Mouse (Mus musculus): ENCODE data around the gene Zfp553. TPM values are rescaled to one million over a fixed set of nuclear protein-coding genes. Genes with fewer than 3 reads are reported as not detected.

The Zfp553 gene
- polyA plus RNA-seq (2012; ENCODE audit: low replicate concordance) = 19.8 and 21.6 TPM in 2 replicates

DNA sequence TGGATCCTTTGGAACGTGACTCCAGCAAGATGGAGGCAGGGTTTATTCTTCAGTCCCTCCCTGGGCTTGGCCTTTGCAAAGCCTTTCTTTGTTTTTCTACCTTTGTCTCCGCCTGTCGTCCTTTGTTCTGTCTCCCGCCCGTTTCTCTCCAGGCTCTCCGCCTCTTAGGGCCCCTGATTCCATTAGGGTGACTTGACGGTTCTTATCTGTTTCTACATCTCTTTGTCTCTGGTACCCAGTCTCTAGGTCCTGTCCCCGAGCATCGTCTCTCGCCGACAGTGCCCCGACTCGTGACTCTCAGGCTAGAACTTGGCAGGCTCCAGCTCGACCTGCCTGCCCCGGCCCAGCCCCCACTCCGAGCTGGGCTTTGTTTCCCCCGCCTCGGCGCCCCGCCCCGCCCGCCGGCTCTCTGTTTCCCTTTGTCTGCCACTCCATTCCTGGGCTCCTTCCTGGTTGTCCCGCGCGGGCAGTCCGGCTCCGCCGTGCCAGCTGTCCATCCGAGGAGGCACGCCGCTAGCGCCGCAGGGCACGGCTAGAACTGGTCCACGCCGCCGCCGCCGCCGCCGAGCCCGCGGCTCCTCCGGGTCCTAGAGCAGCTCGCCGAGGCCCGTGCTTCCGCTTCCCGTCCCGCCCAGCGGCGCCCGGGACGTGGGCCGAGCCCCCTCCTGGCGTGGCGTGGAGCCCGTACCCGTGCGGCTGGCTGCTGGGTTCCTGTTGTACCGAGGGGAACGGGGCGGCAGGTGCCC, at the start of gene Zfp553, which contains the start of gene Sept1:
Gene Zfp553, plus strand, starts transcription at position 440 of the 746 bp plus-strand sequence.
Gene Sept1, minus strand, starts transcription at position 509 of the 746 bp plus-strand sequence.

DNA sequence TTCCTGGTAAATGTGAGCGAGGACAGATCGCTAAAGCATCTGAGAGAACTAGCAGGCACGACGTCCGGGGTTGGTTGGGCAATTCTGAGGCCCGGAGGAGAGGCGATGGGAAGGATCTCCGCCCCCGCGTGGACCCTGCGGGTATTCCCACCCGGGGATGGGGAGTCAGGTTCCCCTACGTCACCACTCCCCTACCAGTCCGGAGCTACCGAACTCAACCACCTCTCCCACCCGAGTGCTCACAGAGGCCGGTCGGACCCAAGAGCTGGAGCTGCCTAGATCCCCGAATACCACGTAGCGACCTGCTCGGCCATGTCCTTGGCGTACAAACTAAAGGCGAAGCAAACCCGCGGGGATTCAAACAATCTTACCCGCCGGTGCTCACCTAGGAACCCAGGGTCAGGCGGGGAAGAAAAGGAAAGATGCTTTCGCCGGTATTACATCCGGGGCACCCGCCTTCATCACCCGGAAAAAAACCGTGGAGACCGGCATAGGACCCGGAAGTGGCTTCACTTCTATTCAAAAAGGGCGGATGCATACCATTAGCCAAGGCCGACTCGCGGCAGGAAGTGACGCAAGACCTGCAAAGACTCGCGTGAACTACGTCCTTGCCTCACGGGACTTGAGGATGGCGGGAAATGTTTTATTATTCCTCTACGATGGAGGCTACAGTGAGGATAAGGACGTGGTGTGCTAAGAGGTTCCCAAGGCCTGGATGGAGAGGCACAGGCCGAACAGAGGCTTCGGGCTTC, 37.1 kb upstream of the Zfp553 start, which contains the start of gene Cd2bp2:
Gene Cd2bp2, minus strand, starts transcription at position 507 of the 752 bp plus-strand sequence.

DNA sequence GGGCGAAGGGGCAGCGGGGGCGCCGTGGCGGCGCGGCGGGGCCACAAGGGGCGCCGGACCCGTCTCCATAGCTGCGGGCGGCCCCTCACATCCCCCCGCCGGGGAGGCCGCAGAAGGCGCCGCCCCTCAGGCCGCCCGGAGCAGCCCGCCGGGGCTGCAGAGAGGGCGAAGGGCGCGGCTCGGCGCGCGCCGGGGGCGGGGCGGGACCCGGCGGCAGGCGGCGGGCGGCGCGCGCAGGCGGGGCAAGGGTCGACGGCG, 24.6 kb upstream of the Zfp553 start, which contains the start of gene Tbc1d10b:
Gene Tbc1d10b, minus strand, starts transcription at position 174 of the 258 bp plus-strand sequence.

DNA sequence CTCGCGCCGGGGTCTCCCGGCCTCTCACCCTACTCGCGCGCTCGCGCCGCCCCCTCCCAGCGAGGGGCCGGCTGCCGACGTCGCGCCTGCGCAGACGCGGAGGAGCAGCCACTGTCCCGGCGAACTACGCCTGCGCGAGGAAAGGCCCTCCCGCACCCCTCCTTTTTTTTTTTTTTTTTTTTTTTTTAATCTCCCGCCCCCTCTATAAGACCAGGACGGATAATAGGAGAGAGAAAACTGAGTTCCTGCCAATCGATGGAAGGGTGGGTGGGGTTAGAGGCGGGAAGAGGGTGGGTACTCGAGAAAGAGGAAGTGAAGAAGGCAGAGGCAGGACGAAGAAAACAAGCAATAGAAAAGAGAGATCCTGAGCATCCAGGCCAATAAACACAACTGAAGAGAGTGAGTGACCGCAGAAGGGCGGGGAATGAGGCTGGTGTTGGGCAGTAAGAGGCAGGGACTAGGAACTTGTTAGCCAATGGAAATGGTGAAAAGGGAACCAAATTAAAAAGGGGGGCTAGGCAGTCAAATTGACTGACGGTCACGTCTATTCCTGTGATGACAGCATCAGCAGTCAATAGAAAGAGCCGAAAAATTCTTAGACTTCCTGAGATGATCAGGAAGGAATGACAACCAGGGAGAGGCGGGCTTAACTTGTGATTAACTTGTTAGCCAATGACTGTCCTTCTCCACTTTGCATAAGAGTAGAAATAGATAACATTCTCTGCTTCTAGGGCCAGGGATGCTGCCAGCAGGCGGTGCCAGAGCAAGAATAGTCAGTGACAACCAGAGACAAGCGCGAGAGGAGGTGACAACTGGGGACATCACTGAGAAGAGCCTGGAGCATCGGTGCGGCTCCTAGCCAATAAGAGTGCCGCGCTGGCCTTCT, 24.1 kb upstream of the Zfp553 start, which contains the start of gene Mylpf:
Gene Mylpf, plus strand, starts transcription at position 338 of the 886 bp plus-strand sequence.

DNA sequence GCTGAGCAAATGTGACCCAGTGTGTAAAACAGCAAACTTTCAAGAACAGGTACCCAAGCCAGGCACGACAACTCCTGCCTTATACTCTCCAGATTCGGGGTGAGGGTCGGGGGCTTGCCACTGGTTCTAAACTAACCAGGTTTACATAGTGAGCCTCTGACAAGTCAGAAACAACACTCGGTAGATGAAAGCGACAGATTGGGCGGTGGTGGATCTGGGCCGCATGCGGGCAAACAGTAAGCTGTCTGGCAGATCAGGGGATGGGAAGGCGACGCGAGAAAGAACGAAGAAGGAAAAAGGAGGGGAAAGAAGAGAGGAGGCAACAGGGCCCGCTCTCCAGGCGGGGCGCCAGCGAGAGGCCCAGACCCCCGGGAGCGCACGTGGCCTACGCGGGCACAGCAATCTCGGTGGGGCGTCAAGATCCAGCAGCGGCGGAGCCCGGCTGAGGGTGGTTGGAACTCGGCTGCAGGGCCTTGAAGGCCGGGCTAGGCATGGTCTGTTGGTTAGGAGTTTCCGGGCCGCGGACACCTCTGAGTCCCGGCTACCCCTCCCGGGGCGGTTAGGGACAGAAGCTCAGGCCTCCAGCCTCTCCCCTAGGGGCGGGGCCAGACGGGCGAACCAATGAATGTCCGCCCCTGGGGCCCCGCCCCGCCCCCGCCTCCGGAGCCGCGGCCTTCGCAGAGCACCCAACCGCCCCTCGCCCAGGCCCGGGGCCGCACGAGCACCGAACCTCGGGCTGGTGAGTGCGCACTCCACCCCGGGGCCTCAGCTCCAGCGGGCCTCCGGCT, 11.2 kb downstream of the Zfp553 start, which contains the start of gene Zfp771:
Gene Zfp771, plus strand, starts transcription at position 405 of the 788 bp plus-strand sequence.

DNA sequence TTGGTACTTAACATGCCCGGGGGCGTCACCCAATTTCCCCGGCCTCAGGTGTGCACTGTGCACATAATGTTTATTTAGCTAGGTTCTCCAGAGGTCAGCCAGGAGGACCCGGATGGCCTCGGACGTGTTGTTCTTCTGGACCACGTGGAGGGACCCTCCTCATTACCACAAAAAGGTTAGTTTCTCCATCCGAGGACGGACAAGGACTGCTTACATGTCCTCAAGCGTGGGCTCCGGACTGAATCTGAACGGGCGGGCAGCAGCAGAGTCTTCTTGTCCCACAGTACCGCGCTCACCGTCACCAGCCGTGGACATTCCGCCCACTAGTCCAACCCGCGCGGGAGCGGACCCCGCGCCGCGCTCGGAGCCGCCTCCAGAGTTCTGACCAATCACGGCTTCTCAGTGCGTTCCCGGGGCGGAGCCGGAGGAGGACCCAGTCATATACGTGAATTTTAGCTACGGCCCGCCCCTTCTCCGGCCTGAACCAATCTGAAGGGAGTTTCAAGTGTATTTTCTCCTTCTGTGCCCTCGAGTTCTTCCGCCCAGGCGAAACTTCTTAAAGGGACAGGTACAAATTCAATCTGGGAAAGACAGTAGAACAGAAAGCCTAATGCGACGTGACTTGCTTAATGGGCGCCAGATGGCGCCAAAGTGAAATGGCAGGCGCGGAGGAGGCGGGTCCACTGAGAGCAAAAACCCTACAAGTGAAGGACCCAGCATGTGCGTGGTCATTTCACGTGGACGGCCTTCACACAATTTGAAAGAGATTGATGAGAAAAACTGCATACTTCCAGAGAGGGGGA, 27.6 kb downstream of the Zfp553 start, which contains the start of gene Dctpp1:
Gene Dctpp1, minus strand, starts transcription at position 401 of the 803 bp plus-strand sequence.

DNA sequence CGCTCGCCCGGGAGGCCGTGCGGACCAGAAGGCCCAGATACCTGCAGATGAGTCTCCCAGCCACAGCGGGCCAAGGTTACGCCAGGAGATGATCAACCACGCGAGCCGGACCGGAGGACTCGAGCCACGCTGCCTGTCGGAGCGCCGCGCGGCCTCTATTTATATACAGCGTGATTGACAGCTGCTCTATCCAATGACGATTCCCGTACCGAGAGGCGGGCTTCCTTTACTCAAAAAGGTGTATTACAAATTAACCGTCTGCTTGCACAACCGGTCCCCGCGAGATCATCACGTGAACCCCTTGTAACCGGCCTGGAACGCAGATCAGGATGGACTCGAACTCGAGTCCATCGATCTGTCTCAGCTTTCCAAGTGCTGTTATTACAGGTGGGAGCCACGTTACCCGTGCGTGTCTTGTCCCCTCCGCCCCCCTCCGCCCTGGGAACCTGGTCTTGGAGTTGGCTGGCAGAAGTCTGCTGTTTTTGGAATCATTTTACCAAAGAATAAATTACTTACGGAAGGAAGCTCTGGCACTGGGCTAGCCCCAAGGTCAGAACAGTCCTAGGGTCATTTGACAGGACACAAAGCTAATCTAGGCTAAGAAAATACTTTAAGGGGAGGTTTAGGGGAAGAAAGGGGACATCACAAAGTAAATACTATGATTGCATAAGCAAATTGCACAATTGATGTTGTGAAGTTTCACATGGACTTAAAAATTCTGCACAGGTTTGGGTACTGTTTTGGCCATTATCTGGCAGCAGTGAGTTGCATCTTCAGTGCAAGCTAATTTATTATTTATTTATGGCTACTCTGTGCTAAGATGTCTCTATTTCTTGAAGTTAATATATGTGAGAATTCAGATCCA, 41.3 kb downstream of the Zfp553 start, which contains the start of gene Sephs2:
Gene Sephs2, minus strand, starts transcription at position 131 of the 865 bp plus-strand sequence.

Other genes with a start within 250 kb of the Zfp553 start
- 41.4 and 44.2 TPM in 2 replicates for gene Mvp, start 218.4 kb upstream of the Zfp553 start, polyA plus RNA-seq (2012; ENCODE audit: low replicate concordance)
- gene Pagr1b, start 216.6 kb upstream of the Zfp553 start, polyA plus RNA-seq (2012; ENCODE audit: low replicate concordance) = 2.3 and 8.3 TPM in 2 replicates
- 4.2 and 54.7 TPM in 2 replicates for gene Pagr1a, start 215.7 kb upstream of the Zfp553 start, polyA plus RNA-seq (2012; ENCODE audit: low replicate concordance)
- 120 and 325 TPM in 2 replicates for gene Gm42742, start 212.0 kb upstream of the Zfp553 start, polyA plus RNA-seq (2012; ENCODE audit: low replicate concordance)
- 1.7 and 5.9 TPM in 2 replicates for gene Prrt2, start 211.8 kb upstream of the Zfp553 start, polyA plus RNA-seq (2012; ENCODE audit: low replicate concordance)
- 317 and 823 TPM in 2 replicates for gene Maz, start 206.0 kb upstream of the Zfp553 start, polyA plus RNA-seq (2012; ENCODE audit: low replicate concordance)
- gene Kif22, start 190.6 kb upstream of the Zfp553 start, polyA plus RNA-seq (2012; ENCODE audit: low replicate concordance) = 2.6 and 9.1 TPM in 2 replicates
- gene Zg16, start 145.7 kb upstream of the Zfp553 start, polyA plus RNA-seq (2012; ENCODE audit: low replicate concordance) = 0.27 TPM in 1 of 2 replicates, not detected in the other
- gene AI467606, start 141.7 kb upstream of the Zfp553 start, polyA plus RNA-seq (2012; ENCODE audit: low replicate concordance) = 271 and 357 TPM in 2 replicates
- gene Qprt, start 110.8 kb upstream of the Zfp553 start, polyA plus RNA-seq (2012; ENCODE audit: low replicate concordance) = 5.7 and 7.0 TPM in 2 replicates
- 81.8 and 125 TPM in 2 replicates for gene Spn, start 95.2 kb upstream of the Zfp553 start, polyA plus RNA-seq (2012; ENCODE audit: low replicate concordance)
- 63.2 and 81.0 TPM in 2 replicates for gene Cd2bp2, start 37.0 kb upstream of the Zfp553 start, polyA plus RNA-seq (2012; ENCODE audit: low replicate concordance)
- 48.8 and 114 TPM in 2 replicates for gene Tbc1d10b, start 24.6 kb upstream of the Zfp553 start, polyA plus RNA-seq (2012; ENCODE audit: low replicate concordance)
- gene Mylpf, start 24.2 kb upstream of the Zfp553 start, polyA plus RNA-seq (2012; ENCODE audit: low replicate concordance) = 3.8 TPM in 1 of 2 replicates, not detected in the other
- gene Sept1, start 69 bp downstream of the Zfp553 start, polyA plus RNA-seq (2012; ENCODE audit: low replicate concordance) = 741 and 939 TPM in 2 replicates
- gene Zfp771, start 11.2 kb downstream of the Zfp553 start, polyA plus RNA-seq (2012; ENCODE audit: low replicate concordance) = 30.4 and 62.4 TPM in 2 replicates
- 11.9 and 40.3 TPM in 2 replicates for gene Dctpp1, start 27.6 kb downstream of the Zfp553 start, polyA plus RNA-seq (2012; ENCODE audit: low replicate concordance)
- 18.3 and 56.1 TPM in 2 replicates for gene Sephs2, start 41.0 kb downstream of the Zfp553 start, polyA plus RNA-seq (2012; ENCODE audit: low replicate concordance)
- 65.9 and 91.0 TPM in 2 replicates for gene Itgal, start 63.2 kb downstream of the Zfp553 start, polyA plus RNA-seq (2012; ENCODE audit: low replicate concordance)
- 11.8 and 12.1 TPM in 2 replicates for gene Zfp768, start 112.5 kb downstream of the Zfp553 start, polyA plus RNA-seq (2012; ENCODE audit: low replicate concordance)
- gene Zfp747, start 143.0 kb downstream of the Zfp553 start, polyA plus RNA-seq (2012; ENCODE audit: low replicate concordance) = 6.0 and 8.8 TPM in 2 replicates
- 1.1 and 1.4 TPM in 2 replicates for gene 9130019O22Rik, start 154.1 kb downstream of the Zfp553 start, polyA plus RNA-seq (2012; ENCODE audit: low replicate concordance)
- 5.7 and 9.3 TPM in 2 replicates for gene E430018J23Rik, start 160.6 kb downstream of the Zfp553 start, polyA plus RNA-seq (2012; ENCODE audit: low replicate concordance)
- 2.3 and 3.1 TPM in 2 replicates for gene Zfp764, start 173.8 kb downstream of the Zfp553 start, polyA plus RNA-seq (2012; ENCODE audit: low replicate concordance)
- 25.8 and 61.8 TPM in 2 replicates for gene Zfp688, start 189.0 kb downstream of the Zfp553 start, polyA plus RNA-seq (2012; ENCODE audit: low replicate concordance)
- gene Zfp689, start 216.1 kb downstream of the Zfp553 start, polyA plus RNA-seq (2012; ENCODE audit: low replicate concordance) = 13.2 and 16.8 TPM in 2 replicates
- gene Prr14, start 226.6 kb downstream of the Zfp553 start, polyA plus RNA-seq (2012; ENCODE audit: low replicate concordance) = 140 and 180 TPM in 2 replicates
- 733 and 1,419 TPM in 2 replicates for gene Fbrs, start 246.1 kb downstream of the Zfp553 start, polyA plus RNA-seq (2012; ENCODE audit: low replicate concordance)